Mouse (Mus musculus) lung, postnatal 0 days (tissue): ENCODE data around the gene Zfp64. TPM values are rescaled to one million over a fixed set of nuclear protein-coding genes. Genes with fewer than 3 reads are reported as not detected.

Experiments
- ATAC-seq: fragments of 200-750 bp; cut with Nextera tagmentation; 2 replicates; pipeline ENCODE4 v1.8.0; 2017; ENCODE audit warnings: moderate library complexity
- DNase-seq: peaks from one replicate; pipeline ENCODE4 v3.0.0-alpha.2; 2016; ENCODE audit warnings: low spot score
- H3K27ac ChIP-seq: fragments of 300-500 bp; sonication (generic); 2 replicates; pipeline ENCODE4 v1.5.1; 2014; ENCODE audit warnings: antibody characterized with exemption, mild to moderate bottlenecking, low read length, mixed read lengths
- H3K27me3 ChIP-seq: fragments of 300-500 bp; sonication (generic); replicated peaks from 2 replicates; pipeline ENCODE4 v1.6.1; 2014; ENCODE audit warnings: low read length, mixed read lengths; ENCODE audit not compliant: insufficient read depth
- H3K36me3 ChIP-seq: fragments of 300-500 bp; sonication (generic); 2 replicates; pipeline ENCODE4 v1.6.1; 2014; ENCODE audit warnings: low read length, mixed read lengths; ENCODE audit not compliant: insufficient read depth
- H3K4me1 ChIP-seq: fragments of 300-500 bp; sonication (generic); 2 replicates; pipeline ENCODE4 v1.6.1; 2014; ENCODE audit warnings: antibody characterized with exemption, low read depth, low read length, mixed read lengths; ENCODE audit not compliant: insufficient read depth
- H3K4me2 ChIP-seq: fragments of 300-500 bp; sonication (generic); replicated peaks from 2 replicates; pipeline ENCODE4 v1.6.1; 2014; ENCODE audit warnings: low read depth, mild to moderate bottlenecking, low read length, moderate library complexity, mixed read lengths
- H3K4me3 ChIP-seq: fragments of 300-500 bp; sonication (generic); 2 replicates; pipeline ENCODE4 v1.5.1; 2014; ENCODE audit warnings: low read depth, low read length
- H3K9ac ChIP-seq: fragments of 300-500 bp; sonication (generic); replicated peaks from 2 replicates; pipeline ENCODE4 v1.6.1; 2014; ENCODE audit warnings: low read depth, mild to moderate bottlenecking
- H3K9me3 ChIP-seq: fragments of 300-500 bp; sonication (generic); 2 replicates; pipeline ENCODE4 v1.6.1; 2016; ENCODE audit warnings: low read length, mixed read lengths
- CTCF ChIP-seq: IDR thresholded peaks from 2 replicates; pipeline ENCODE4 v1.5.1; 2016; ENCODE audit warnings: antibody characterized with exemption, mild to moderate bottlenecking
- EP300 ChIP-seq: IDR thresholded peaks from 2 replicates; pipeline ENCODE4 v1.6.1; 2016; ENCODE audit warnings: antibody characterized with exemption, mild to moderate bottlenecking, control low read depth
- WGBS: fragments of 180-500 bp; shearing (Covaris S2); extraction: QIAGEN DNeasy Blood & Tissue Kit; methylation state at CpG from one replicate; pipeline ENCODE4 v1.1.7; 2014; 5-methylcytosine and 5-hydroxymethylcytosine counted together
- polyA plus RNA-seq: library from polyadenylated mRNA; unstranded; fragments of >200 nt; fragmentation: Nextera tagmentation; extraction: Ambion mirVana; gene quantifications from 2 replicates; pipeline ENCODE4 v1.2.1, GENCODE M21; 2015

The Zfp64 gene
- polyA plus RNA-seq, 1 experiment from 2014 or later, result 15.8 TPM

DNA sequence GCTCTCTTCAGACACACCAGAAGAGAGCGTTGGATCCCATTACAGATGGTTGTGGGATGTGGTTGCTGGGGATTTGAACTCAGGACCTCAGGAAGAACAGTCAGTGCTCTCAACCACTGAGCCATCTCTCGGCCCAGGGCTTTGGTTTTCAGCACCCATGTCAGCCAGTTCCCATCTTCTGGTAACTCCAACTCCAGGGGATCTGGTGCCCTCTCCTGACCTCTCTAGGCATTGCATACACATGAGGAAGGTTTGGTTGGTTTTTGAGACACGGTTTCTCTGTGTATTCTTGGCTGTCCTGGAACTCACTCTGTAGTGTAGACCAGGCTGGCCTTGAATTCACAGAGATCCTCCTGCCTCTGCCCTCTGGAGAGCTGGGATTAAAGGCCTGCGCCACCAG, 77.2 kb downstream of the Zfp64 start:
- 82% methylated on average over 4 of the region's 4 CpGs for WGBS
- TF ChIP-seq CTCF (peak; percentile 35; the same call in 1 of the 2 replicates), EP300 (no peak)
- ATAC-seq, result no peak

DNA sequence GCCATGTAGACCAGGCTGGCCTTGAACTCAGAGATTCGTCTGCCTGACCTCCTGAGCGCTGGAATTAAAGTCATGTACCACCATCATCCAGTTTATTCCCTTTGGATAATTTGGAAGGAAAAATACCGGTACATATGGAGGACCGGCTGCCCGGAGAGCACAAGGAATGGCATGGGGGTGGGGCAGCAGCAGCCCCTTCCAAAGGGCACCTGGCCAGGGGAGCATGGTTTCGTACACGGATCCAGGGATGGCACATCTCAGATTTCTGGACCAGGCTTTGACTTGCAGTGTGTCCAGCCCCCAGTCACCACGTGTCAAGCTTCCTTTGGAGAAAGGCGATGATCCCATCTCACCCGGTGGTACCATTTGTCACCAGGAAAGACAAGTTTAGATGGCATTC, 78.8 kb downstream of the Zfp64 start:
- H3K36me3 ChIP-seq, result no peaks in the 10 kb centered on the region
- ATAC-seq (no peak), DNase-seq (no peak)
- H3K9ac ChIP-seq, result no peak overlapping the region
- 70% methylated on average over 10 of the region's 10 CpGs for WGBS
- H3K9me3 ChIP-seq, result no peaks in the 10 kb centered on the region
- no peaks in the 10 kb centered on the region for H3K4me1 ChIP-seq
- no peaks in the 10 kb centered on the region for H3K27me3 ChIP-seq
- H3K4me3 ChIP-seq, result no peak overlapping the region
- H3K27ac ChIP-seq, result no peak overlapping the region
- TF ChIP-seq EP300 (no peak), CTCF (no peak)
- H3K4me2 ChIP-seq, result no peak overlapping the region

More for the DNA sequence above, 77.2 kb downstream of the Zfp64 start:
- Histone ChIP-seq H3K36me3 (no peaks in the 10 kb centered on the region), H3K4me2 (no peak overlapping the region), H3K27me3 (no peaks in the 10 kb centered on the region), H3K4me3 (no peak overlapping the region), H3K9me3 (no peaks in the 10 kb centered on the region), H3K27ac (no peak overlapping the region), H3K4me1 (no peaks in the 10 kb centered on the region), H3K9ac (no peak overlapping the region)
- no peak for DNase-seq

DNA sequence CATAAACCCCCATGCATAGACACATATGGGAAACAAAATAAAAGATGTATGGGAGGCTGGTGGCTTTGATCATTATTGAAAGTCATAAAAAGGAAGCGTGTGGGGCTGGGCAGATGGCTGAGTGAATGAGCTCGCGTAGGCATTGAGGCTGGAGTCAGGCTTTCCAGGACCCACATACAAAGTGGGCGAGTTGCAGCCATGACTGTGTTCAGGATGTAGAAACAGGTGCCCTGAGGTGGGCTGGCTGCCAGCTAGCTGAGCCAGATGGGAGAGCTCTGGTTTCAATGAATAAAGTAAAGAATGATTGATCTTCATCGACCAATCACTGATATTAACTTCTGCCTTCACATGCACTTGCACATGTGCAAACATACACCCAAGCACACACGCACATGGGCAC, 80.9 kb downstream of the Zfp64 start:
- Histone ChIP-seq H3K4me3 (no peak overlapping the region), H3K9me3 (no peaks in the 10 kb centered on the region), H3K4me1 (no peaks in the 10 kb centered on the region), H3K27ac (no peak overlapping the region), H3K9ac (no peak overlapping the region), H3K27me3 (no peaks in the 10 kb centered on the region), H3K36me3 (no peaks in the 10 kb centered on the region), H3K4me2 (no peak overlapping the region)
- DNase-seq (no peak), ATAC-seq (no peak)
- TF ChIP-seq EP300, result no peak
- no peak for TF ChIP-seq CTCF
- 88% methylated on average over 6 of the region's 6 CpGs for WGBS

DNA sequence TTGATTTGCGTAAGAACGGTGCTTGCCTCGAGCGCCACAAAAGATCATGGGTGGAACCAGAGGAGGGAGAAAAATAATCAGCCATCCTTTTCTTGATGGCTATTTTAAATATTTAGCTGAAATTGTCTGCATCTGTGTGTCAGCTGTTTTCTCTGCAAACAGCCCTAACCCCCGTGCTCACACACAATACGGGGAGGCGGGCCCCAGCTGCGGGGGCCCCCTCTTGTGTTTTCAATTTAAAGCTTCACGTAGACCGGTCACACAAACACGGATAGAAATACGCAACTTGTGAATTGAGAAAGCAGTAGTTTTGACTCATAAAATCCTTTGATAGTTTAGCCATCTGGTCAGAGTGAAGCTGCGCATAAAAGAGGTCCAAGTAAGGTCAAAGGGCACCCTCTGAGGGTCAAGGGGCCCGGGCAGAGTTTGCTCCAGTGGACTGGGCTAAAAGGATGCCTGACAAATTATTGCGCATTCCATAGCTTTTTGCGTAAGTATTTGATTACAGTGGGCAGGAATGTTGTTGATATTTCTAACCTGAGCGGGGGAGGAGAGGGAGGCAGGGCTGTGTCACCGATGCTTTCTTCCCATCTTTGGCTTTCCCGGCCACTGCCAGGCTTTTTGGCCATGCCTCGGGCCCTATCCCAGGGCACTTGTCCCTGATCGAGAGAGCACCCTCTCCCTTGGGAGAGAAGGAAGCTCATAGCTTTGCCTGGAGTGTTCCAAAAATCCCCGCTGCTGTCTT, 83.4 kb downstream of the Zfp64 start:
- H3K27me3 ChIP-seq, result no peaks in the 10 kb centered on the region
- no peaks in the 10 kb centered on the region for H3K9me3 ChIP-seq
- no peaks in the 10 kb centered on the region for H3K4me1 ChIP-seq
- H3K27ac ChIP-seq, result no peak overlapping the region
- no peaks in the 10 kb centered on the region for H3K36me3 ChIP-seq
- DNase-seq (no peak), ATAC-seq (no peak)
- 28% methylated on average over 22 of the region's 22 CpGs for WGBS
- H3K4me3 ChIP-seq, result no peak overlapping the region
- no peak overlapping the region for H3K9ac ChIP-seq
- TF ChIP-seq EP300 (no peak), CTCF (no peak)
- no peak overlapping the region for H3K4me2 ChIP-seq

DNA sequence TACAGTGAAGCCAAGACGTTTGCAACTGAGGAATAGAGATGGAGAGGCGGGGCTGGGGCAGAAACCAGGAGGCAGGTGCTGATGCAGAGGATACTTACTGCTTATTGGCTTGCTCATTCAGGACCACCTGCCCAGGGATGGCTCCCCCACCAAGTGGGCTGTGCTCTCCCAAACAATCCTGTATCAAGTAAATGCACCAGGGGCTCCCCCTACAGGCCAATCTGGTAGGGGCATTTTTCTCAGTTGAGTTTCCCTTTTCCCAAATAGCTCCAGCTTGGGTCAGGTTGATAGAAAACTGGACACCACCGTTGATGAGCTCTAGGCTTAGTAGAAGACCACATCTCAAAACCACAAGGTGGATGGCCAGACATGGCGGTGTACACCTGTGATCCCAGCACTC, 84.9 kb downstream of the Zfp64 start:
- Histone ChIP-seq H3K9me3 (no peaks in the 10 kb centered on the region), H3K27ac (no peak overlapping the region), H3K36me3 (no peaks in the 10 kb centered on the region), H3K4me1 (no peaks in the 10 kb centered on the region), H3K4me3 (no peak overlapping the region), H3K4me2 (no peak overlapping the region), H3K27me3 (no peaks in the 10 kb centered on the region), H3K9ac (no peak overlapping the region)
- no peak for ATAC-seq
- 55% methylated on average over 4 of the region's 4 CpGs for WGBS
- DNase-seq, result no peak
- TF ChIP-seq EP300, result no peak
- peak; percentile 52 for TF ChIP-seq CTCF

DNA sequence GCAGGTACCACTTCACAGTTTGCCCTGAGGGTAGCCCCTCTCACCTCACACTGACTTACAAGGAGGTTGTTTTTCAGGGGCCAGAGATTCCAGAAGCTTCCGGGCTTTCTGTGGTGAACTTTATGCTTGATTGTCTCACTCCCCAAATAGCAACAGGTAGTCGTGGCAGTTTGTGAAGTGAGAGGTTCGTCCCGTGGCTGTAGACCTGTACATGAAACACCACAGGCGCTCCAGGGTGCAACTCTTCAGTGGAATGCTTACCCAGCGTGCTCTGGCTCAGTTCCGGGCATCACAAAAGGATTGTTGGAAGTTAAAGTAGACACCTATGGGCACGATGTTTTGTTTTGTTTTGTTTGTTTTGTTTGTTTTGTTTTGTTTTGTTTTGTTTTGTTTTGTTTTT, 88.4 kb downstream of the Zfp64 start:
- TF ChIP-seq CTCF, result no peak
- no peak overlapping the region for H3K4me2 ChIP-seq
- DNase-seq, result no peak
- H3K9me3 ChIP-seq, result no peaks in the 10 kb centered on the region
- H3K27me3 ChIP-seq, result no peaks in the 10 kb centered on the region
- no peak overlapping the region for H3K9ac ChIP-seq
- H3K4me3 ChIP-seq, result no peak overlapping the region
- WGBS, result 75% methylated on average over 8 of the region's 8 CpGs
- no peaks in the 10 kb centered on the region for H3K4me1 ChIP-seq
- ATAC-seq, result no peak
- no peak overlapping the region for H3K27ac ChIP-seq
- H3K36me3 ChIP-seq, result no peaks in the 10 kb centered on the region
